Mouse (Mus musculus) layer of hippocampus, adult 18-20 months (tissue): Measurements from ENCODE around the gene Gstm5. TPM values are rescaled to one million over a fixed set of nuclear protein-coding genes. Genes with fewer than 3 reads are reported as not detected.
A peak's percentile ranks its signal among the peaks of the same experiment; 100 is the strongest.
"Not testable (repeated sequence)": the region's sequence is repeated elsewhere in the genome, so short reads cannot be mapped to it uniquely, and the experiment has no call there.

Experiments used
- DNase-seq, 2 experiments: peaks; one replicate each; pipeline ENCODE4 v3.0.0; 2022; ENCODE audit warnings: low spot score in 2 of 2
- long read RNA-seq: library from polyadenylated mRNA; stranded (forward); transcript quantifications from one replicate; pipeline ENCODE4 v2.0.0, GENCODE M21; 2021
- total RNA-seq, 2 experiments: library from RNA; stranded (reverse); gene quantifications; 2 replicates each; pipeline ENCODE4 v1.2.3; 2021

Gene Gstm5
- total RNA-seq = 100 to 1,000 TPM; 286 to 295 TPM
- long read RNA-seq, transcript Gstm5-201 (8 exons, 945 nt) = major isoform, 72 of 78 reads
- long read RNA-seq, partial matches to known transcripts = 0 of 78 reads
- long read RNA-seq, other reads (novel, unspliced or antisense) = 6 of 78 reads

GRCm38 (mm10) chr3:107895720-107896569 is at the start of gene Gstm5:
Gene Gstm5 (plus strand): TSS chr3:107895821.
- DNase-seq = peak; percentile 90 to 91

DNA sequence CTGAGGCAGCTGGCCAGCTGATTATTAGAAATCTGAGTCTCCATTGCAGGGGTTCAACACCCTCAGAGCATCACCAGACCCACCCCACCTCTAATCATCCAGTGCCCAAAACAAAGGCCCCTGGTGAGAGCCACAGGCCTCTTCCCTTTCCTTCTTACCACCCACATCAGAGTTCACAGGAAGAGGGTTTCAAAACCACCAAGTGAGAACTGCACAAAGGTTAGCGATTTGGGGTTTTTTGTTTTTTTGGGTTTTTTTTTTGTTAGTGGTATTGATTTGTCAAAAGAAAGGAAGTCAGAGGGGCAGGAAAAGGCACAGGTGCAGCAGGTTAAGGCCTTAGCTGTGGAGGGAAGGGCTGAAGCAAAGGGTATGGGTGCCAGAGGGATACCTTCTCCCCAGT is 49.4 kb upstream of the Gstm5 start:
- DNase-seq = no peak

DNA sequence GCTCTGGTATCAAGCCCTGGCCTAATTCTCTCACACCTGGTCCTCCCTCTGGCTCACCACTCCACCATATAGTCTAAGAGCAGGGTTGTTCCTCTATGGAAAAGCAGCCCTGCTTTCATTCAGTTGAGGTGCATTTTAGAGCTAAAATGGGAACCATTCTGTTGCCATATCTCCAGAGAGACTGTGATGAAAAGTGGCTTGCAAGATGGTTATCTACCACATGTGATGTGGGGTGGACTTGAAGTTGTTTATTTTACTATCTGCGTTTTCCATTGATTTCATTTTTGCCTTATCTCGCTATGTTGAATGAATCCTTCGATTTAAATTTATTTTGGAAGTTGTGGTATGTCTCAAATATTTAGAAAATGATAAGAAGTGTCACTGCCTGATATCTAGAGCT is 48.8 kb upstream of the Gstm5 start:
- DNase-seq = no peak

DNA sequence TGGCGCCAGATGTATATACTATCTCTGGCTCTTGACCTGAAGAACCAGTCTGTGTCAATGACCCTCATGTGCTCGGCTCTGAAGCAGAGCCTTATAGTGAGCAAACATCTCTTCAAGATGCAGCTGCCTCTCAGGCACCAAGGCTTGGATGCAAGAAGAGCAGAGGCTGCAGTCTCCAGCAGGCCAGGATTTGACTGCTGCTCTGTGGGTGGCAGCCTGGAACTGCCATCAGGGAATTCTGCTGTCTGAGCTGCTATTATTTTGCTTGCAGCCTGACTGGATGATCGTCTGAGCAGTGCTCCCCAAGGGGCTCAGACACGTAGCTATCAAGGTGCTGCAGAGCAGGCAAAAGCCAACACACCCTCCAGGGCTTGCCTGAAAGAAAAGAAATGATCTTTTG is 47.5 kb upstream of the Gstm5 start:
- DNase-seq = peak; percentile 57 to 77

GRCm38 (mm10) chr3:107849000-107849692 is 46.5 kb upstream of the Gstm5 start:
- DNase-seq = no peak

DNA sequence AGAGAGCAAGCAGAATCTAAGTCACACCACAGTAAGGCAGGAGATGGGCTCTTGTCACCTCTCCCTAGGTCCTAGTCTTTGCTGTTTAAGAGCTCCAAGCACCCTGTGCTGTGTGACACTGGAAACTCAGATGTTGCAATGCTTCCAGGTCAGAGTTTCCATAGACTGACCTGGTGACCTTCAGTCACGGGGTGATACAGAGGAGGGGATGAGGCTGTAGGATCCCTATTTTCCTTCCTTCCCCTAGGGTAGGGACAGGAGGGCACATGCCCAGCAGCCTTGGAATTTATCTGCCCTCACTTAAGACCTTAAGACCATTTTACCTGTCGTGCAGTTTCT is 46.0 kb upstream of the Gstm5 start:
- DNase-seq = no peak

DNA sequence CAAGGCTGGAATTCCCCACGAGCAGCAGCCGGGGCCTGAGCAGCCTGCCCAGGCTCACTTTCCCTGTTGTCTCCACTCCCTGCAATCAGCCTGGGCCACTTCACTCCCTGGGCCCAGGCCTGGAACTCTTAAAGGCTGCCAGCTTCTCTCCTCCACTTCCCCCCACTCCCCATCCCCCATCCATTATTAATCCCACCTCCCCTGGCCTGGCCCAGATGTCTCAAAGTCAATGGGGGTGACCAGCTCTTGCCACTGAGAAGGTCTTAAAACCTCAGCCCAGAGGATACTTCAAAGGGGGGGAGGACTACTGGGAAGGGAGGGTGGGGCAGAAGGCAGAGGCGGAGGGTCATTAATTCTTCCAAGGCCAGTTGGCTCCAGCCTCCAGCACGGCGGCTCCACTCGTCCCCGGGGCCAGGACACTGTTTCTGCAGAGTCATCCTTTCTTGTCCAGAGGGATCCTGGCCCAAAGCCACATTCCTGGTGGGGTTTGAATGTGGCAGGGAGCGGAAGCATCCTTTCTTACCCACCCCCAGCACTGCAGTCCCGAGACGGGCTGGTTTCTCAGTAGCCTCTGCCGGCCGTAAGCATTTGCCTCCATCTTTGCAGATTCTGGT is 45.1 kb upstream of the Gstm5 start:
- DNase-seq = no peak

- no peak for DNase-seq
Observed at GRCm38 (mm10) chr3:107852786-107853185, 42.8 kb upstream of the Gstm5 start.

- peak in 1 of 2 experiments; percentile 24 for DNase-seq
Observed at GRCm38 (mm10) chr3:107853232-107854181, 42.1 kb upstream of the Gstm5 start.

DNA sequence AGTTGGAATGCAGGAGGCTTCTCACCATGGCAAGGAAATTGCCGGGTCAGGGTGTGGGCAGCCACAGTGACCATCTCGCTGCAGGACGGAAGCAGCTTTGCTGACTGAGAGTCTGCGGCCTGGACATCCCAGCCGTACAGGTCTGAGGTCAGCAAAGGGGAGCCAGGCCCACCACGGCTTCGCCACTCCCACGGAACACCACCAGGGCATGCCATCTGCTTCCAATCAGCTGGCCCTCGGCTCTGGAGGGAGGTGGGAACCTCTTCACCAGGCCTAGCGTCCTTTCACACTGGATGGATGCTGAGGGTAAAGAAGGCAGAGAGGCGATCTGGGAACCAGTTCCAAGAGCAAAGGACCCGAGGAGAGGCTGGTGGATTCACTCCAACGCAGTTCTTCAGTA is 40.3 kb upstream of the Gstm5 start:
- DNase-seq = no peak

DNA sequence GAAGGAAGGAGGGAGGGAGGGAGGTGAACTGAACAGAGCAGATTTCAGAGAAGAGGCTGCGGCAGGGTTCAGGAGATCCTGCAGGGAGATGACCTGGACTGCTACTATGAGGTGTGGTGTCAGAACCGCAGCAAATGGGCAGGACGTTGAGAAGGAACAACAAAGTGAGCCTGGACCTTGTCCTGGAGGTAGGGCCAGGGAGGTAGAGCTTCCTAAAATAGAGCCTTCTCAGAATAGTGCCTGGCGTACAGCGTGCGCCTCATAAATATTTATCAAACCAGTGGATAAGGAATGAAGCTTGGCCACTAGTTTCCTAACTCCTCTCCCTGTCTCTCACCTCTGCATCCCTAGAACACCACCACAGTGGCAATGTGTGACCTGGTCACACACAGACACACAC is 38.0 kb upstream of the Gstm5 start:
- no peak for DNase-seq

DNA sequence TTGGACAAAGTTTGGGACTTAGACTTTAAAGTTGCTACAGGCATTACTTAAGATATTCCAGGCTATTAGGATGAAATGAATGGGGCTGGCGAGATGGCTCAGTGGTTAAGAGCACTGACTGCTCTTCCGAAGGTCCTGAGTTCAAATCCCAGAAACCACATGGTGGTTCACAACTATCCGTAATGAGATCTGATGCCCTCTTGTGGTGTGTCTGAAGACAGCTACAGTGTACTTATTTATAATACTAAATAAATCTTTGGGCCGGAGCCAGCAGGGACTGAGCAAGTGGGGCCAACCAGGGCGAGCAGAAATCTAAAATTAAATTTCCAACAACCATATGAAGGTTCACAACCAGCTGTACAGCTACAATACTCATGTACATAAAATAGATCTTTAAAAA is 34.1 kb upstream of the Gstm5 start:
- DNase-seq = not testable (repeated sequence)

DNA sequence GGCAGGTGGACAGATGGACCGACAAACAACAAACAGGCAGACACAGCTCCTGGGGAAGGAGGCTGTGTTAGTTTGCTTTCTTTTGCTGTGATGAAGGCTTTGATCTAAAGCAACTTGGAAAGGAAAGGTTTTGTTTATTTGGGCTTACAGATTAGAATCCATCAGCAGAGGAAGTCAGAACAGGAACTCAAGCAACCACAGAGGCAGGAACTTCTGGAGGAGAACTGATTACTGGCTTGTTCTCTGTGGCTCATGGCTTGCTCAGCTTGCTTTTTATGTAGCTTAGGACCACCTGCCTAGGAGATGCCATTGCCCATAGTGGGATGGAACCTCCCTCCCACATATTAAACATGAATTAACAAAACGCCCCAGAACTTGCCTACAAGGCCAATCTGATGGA is 33.1 kb upstream of the Gstm5 start:
- no peak for DNase-seq

DNA sequence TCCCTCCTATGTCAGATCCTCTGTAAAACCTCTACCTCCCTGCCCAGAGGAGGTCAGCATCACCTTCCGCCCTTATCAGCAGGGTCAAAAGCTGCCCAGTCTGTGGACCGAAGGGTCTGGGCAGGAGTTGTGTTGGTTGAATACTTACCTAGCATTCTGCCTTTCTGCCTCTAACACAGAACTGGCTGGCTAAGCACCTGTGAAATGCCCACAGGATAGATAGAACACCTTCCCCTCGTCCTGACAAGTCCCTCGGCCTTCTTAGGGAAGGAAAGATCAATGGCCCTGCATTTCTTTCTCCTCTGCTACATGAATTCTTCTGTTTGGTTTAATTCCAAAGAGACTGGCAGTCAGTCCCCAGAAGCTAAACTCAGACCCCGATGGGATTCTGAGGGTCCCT is 32.1 kb upstream of the Gstm5 start:
- DNase-seq = no peak

- DNase-seq = peak; percentile 84 to 97
Observed at GRCm38 (mm10) chr3:107863898-107864603, 31.6 kb upstream of the Gstm5 start.

DNA sequence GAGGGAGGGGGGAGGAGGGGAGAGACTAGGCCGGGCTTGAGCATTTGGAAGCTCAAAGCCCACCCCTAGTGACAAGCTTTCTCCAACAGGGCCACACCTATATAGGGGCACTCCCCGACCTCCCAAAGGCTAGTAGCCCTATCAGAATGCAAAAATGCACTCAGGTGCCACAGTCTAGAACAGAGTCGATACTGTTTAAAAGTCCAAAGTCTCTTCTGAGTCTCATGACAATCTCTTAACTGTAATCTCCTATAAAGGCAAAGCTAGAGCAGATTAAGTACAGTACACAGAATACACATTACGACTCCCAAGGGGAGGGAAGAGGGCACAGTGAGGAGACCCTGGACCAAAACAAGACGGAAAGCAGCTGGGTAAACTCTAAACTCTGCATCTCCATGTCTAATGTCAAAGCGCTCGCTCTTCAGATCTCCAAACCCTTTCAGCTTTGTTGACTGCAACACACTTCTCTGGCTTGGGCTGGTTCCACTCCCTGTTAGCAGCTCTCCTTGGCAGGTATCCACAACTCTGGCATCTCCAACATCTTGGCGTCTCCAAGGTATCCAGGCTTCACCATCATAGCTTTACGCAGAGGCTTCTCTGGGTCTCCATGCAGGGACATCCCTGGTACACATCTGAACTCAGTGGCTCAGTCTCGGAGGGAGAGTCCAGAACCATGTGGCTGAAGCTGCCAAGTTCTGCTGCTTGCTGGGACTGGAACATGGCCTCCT is 30.1 kb upstream of the Gstm5 start:
- DNase-seq = no peak

DNA sequence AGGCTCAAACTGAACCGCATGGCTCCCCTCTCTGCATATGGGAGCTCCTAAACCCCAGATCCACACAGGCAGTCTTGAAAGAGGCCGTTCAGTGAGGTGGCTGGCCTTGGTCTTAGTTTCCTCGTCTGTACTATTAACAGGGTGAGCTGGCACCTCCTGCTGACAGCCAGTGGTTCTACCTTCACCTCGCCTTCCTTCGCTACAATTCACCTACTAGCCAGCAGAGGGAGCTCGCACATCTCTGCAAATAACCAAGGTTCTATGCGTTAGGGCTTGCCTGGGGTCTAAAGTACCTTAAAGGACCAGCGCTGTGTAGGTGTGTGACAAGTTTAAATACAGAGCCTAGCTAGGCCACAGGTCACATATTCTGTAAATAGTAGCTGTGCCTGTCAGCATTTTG is 28.5 kb upstream of the Gstm5 start:
- peak; percentile 78 to 97 for DNase-seq

DNA sequence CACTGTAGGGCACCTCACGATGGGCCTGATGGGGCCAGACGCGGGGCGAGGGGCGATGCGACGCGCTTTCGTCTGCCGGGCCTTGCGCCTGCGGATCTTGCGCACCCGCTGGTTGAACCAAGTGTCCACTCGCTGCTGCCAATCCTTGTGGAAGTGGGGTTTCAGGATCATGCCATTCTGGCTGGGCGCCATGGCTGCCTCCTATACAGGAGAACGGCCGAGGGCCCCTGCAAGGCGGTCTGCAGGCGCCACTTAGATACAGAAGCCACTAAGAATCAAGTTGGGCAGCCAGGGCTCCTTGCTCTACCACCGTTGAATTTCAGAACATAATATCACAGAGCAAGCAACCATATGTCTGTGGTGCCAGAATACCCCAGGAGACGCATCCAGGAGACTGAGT is 27.2 kb upstream of the Gstm5 start:
- no peak for DNase-seq

DNA sequence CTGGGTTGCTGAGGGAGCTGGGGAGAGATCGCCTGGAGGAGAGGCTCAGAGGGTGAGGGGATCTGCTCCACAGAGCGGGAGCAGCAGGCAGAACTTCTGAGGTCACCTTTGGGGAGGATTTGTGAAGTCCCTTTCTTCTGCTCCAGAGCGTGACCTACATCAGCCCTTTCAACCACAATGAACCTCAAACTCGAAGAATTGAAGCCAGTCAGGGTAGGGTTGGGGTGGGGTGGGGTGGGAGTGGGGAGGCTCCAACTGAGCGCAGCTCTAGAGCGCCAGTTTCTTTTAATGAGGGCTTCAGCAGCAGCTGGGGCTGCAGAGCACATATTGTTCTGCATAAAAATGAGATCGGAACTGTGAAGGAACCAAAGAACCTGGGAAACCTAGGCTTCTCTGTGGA is 26.5 kb upstream of the Gstm5 start:
- DNase-seq = peak in 1 of 2 experiments; percentile 67

- no peak for DNase-seq
Observed at GRCm38 (mm10) chr3:107869925-107870324, 25.7 kb upstream of the Gstm5 start.
